ENCODE assay signal across 10 mouse cellular contexts in the genomic region with DNA sequence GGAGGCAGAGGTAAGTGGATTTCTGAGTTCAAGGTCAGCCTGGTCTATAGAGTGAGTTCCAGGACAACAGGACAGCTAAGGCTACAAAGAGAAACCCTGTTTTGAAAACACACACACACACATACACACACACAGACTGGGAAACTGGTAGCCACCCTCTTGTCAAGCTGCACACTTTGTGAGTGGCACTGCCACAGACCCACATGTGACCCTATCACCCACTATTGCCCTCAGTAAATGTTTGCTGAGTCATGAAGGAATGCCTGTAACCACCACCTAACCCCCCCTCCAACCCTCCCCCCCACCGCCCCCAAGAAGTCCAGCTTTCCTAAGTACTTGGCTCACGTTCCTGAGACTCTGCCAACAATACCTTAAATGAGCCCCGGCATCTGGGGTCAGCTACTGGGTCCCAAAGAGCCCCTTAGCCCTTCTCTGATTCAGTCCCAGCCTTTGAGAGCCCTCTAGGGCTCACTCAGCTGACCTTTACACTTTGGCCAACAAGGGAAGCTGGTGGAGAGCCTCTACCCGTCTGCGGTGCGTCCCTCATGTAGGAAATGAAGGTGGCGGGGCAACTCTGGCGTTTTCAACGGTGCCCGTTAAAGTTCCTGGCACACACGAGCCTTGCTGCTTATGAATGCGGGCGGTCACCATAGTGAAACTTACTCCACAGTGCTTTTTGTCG. TPM values are rescaled to one million over a fixed set of nuclear protein-coding genes. Genes with fewer than 3 reads are reported as not detected.
DNase-seq lines count a peak whose midpoint lies in the region; ATAC-seq and TF ChIP-seq lines count a peak whose summit lies in the region.
"Had no signal": no experiment of that assay in that cellular context is flagged by ENCODE, and none has a peak within 500 bp of the region (broad histone marks: within the 10 kb centered on the region; RNA-seq: fewer than 3 reads in every experiment).

No protein-coding gene starts in this region.

- TF ChIP-seq CTCF in hindbrain, postnatal 0 days (IDR thresholded peaks at IDR 0.05; ENCODE audit: low read depth): no peak
- no peak for TF ChIP-seq CTCF in brain, embryonic 14.5 days (IDR thresholded peaks at IDR 0.05; ENCODE audit: borderline replicate concordance, extremely low read depth, insufficient read depth, insufficient read length)
- no peak for TF ChIP-seq CTCF in lung, postnatal 0 days (IDR thresholded peaks at IDR 0.05)

- H3K4me1 ChIP-seq in hindbrain, postnatal 0 days (ENCODE audit: insufficient read depth, low read length): peaks cover 12% of the 10 kb centered on the region
- peaks cover 14% of the 10 kb centered on the region for H3K4me1 ChIP-seq in hindbrain, embryonic 16.5 days (ENCODE audit: control insufficient read depth, insufficient read depth, low read depth, low read length)
- peaks cover 28% of the 10 kb centered on the region; the same call in 1 of the 2 replicates for H3K4me1 ChIP-seq in lung, postnatal 0 days (ENCODE audit: insufficient read depth, low read depth, low read length)

- peak overlapping the region; percentile 65; the same call in 1 of the 2 replicates for H3K27ac ChIP-seq in hindbrain, postnatal 0 days
- H3K27ac ChIP-seq in hindbrain, embryonic 16.5 days (ENCODE audit: low read depth, low read length): no peak overlapping the region; the same call in 1 of the 2 replicates
- peak overlapping the region; percentile 88 for H3K27ac ChIP-seq in lung, postnatal 0 days (ENCODE audit: low read length)
- H3K27ac ChIP-seq: liver, embryonic 13.5 days had no signal

- 29% methylated on average over 14 of the region's 14 CpGs for WGBS in hindbrain, postnatal 0 days
- WGBS in hindbrain, embryonic 16.5 days: 56% methylated on average over 14 of the region's 14 CpGs
- WGBS in lung, postnatal 0 days: 49% methylated on average over 14 of the region's 14 CpGs

- H3K27me3 ChIP-seq in hindbrain, postnatal 0 days (ENCODE audit: insufficient read depth, low read length): no peaks in the 10 kb centered on the region
- H3K27me3 ChIP-seq in hindbrain, embryonic 16.5 days (replicated peaks; ENCODE audit: control insufficient read depth, insufficient read depth, low read length): peaks cover 2% of the 10 kb centered on the region; the same call in 1 of the 2 replicates
- no peaks in the 10 kb centered on the region for H3K27me3 ChIP-seq in lung, postnatal 0 days (replicated peaks; ENCODE audit: insufficient read depth, low read length)

- peak; percentile 63; the same call in 1 of the 2 replicates for TF ChIP-seq EP300 in lung, postnatal 0 days (IDR thresholded peaks at IDR 0.05)

- no peak overlapping the region; the same call in 1 of the 2 replicates for H3K4me2 ChIP-seq in hindbrain, postnatal 0 days (ENCODE audit: low read depth, low read length)
- H3K4me2 ChIP-seq in hindbrain, embryonic 16.5 days (ENCODE audit: low read length): no peak overlapping the region
- no peak overlapping the region for H3K4me2 ChIP-seq in lung, postnatal 0 days (replicated peaks; ENCODE audit: low read depth, low read length)
- H3K4me2 ChIP-seq: hindbrain, embryonic 14.5 days; liver, embryonic 13.5 days had no signal

- H3K9me3 ChIP-seq in hindbrain, postnatal 0 days (ENCODE audit: low read length): no peaks in the 10 kb centered on the region
- no peaks in the 10 kb centered on the region for H3K9me3 ChIP-seq in hindbrain, embryonic 16.5 days (ENCODE audit: control insufficient read depth, low read length)
- H3K9me3 ChIP-seq in lung, postnatal 0 days (ENCODE audit: low read length): no peaks in the 10 kb centered on the region
- H3K9me3 ChIP-seq: liver, embryonic 13.5 days had no signal

- H3K36me3 ChIP-seq in hindbrain, postnatal 0 days (ENCODE audit: insufficient read depth, low read length): no peaks in the 10 kb centered on the region
- H3K36me3 ChIP-seq in hindbrain, embryonic 16.5 days (ENCODE audit: control insufficient read depth, insufficient read depth, low read length): no peaks in the 10 kb centered on the region
- H3K36me3 ChIP-seq in lung, postnatal 0 days (ENCODE audit: insufficient read depth, low read length): no peaks in the 10 kb centered on the region
- H3K36me3 ChIP-seq: liver, embryonic 13.5 days had no signal

- no peak overlapping the region for H3K4me3 ChIP-seq in hindbrain, postnatal 0 days (ENCODE audit: low read length)
- H3K4me3 ChIP-seq in hindbrain, embryonic 16.5 days (ENCODE audit: low read length): no peak overlapping the region
- no peak overlapping the region for H3K4me3 ChIP-seq in lung, postnatal 0 days (ENCODE audit: low read depth, low read length)
- H3K4me3 ChIP-seq: liver, embryonic 13.5 days had no signal

- H3K9ac ChIP-seq in hindbrain, postnatal 0 days (replicated peaks; ENCODE audit: low read length): no peak overlapping the region
- no peak overlapping the region for H3K9ac ChIP-seq in hindbrain, embryonic 16.5 days (ENCODE audit: low read depth, low read length)
- H3K9ac ChIP-seq in lung, postnatal 0 days (replicated peaks; ENCODE audit: low read depth): no peak overlapping the region
- H3K9ac ChIP-seq: hindbrain, embryonic 14.5 days; liver, embryonic 13.5 days had no signal

- ATAC-seq in hindbrain, postnatal 0 days: no peak
- no peak for ATAC-seq in hindbrain, embryonic 16.5 days
- ATAC-seq in lung, postnatal 0 days: peak; percentile 18

- peak; percentile 68 for DNase-seq in cerebellum, adult 9-10 months
- DNase-seq in cerebellum, adult 11 months: no peak
- peak; percentile 20 for DNase-seq in hindbrain, postnatal 0 days (ENCODE audit: low spot score)
- peak; percentile 27 for DNase-seq in brain, embryonic 14.5 days (ENCODE audit: low read depth)
- DNase-seq in lung, postnatal 0 days (ENCODE audit: low spot score): peak; percentile 73
- no peak for DNase-seq in frontal cortex, postnatal 10 days (ENCODE audit: low spot score in 2 of 2)
- DNase-seq in c-Kit-positive CD71-positive TER-119-positive erythroid progenitor cells, embryonic 14.5 days (ENCODE audit: low spot score): no peak
- DNase-seq: liver, embryonic 13.5 days had no signal

- TF ChIP-seq POLR2A in brain, embryonic 14.5 days (IDR thresholded peaks at IDR 0.05; ENCODE audit: borderline replicate concordance, extremely low read depth, insufficient read depth, insufficient read length, poor library complexity, severe bottlenecking): no peak

RNA-seq across cellular contexts. Expression of a gene that starts 19.9 kb away (rescaled TPM):
- total RNA-seq in hindbrain, postnatal 0 days (2014; rRNA removed): 12.9 and 13.9 TPM in 2 replicates
- polyA plus RNA-seq in hindbrain, postnatal 0 days (2015; fragmentation: Nextera tagmentation; extraction: Ambion mirVana): 14.0 and 14.5 TPM in 2 replicates
- 15.7 and 18.4 TPM in 2 replicates for polyA plus RNA-seq in hindbrain, embryonic 16.5 days (2015; fragmentation: Nextera tagmentation; extraction: Ambion mirVana)
- 15.4 and 15.7 TPM in 2 replicates for polyA plus RNA-seq in brain, embryonic 14.5 days (2012; rRNA removed)
- polyA plus RNA-seq in lung, postnatal 0 days (2015; fragmentation: Nextera tagmentation; extraction: Ambion mirVana): 24.8 and 30.0 TPM in 2 replicates

RNA-seq across cellular contexts. Expression of a gene that starts 33.0 kb away (rescaled TPM):
- 29.0 and 29.7 TPM in 2 replicates for total RNA-seq in hindbrain, postnatal 0 days (2014; rRNA removed)
- polyA plus RNA-seq in hindbrain, postnatal 0 days (2015; fragmentation: Nextera tagmentation; extraction: Ambion mirVana): 102 and 110 TPM in 2 replicates
- polyA plus RNA-seq in hindbrain, embryonic 16.5 days (2015; fragmentation: Nextera tagmentation; extraction: Ambion mirVana): 118 and 122 TPM in 2 replicates
- polyA plus RNA-seq in brain, embryonic 14.5 days (2012; rRNA removed): 85.1 and 103 TPM in 2 replicates
- 80.3 and 88.8 TPM in 2 replicates for polyA plus RNA-seq in lung, postnatal 0 days (2015; fragmentation: Nextera tagmentation; extraction: Ambion mirVana)

RNA-seq across cellular contexts. Expression of a gene that starts 33.4 kb away (rescaled TPM):
- 536 and 538 TPM in 2 replicates for total RNA-seq in hindbrain, postnatal 0 days (2014; rRNA removed)
- 298 and 299 TPM in 2 replicates for polyA plus RNA-seq in hindbrain, postnatal 0 days (2015; fragmentation: Nextera tagmentation; extraction: Ambion mirVana)
- 333 and 346 TPM in 2 replicates for polyA plus RNA-seq in hindbrain, embryonic 16.5 days (2015; fragmentation: Nextera tagmentation; extraction: Ambion mirVana)
- polyA plus RNA-seq in brain, embryonic 14.5 days (2012; rRNA removed): 262 and 283 TPM in 2 replicates
- 89.2 and 90.8 TPM in 2 replicates for polyA plus RNA-seq in lung, postnatal 0 days (2015; fragmentation: Nextera tagmentation; extraction: Ambion mirVana)

RNA-seq across cellular contexts. Expression of a gene that starts 36.5 kb away (rescaled TPM):
- 62.5 and 64.1 TPM in 2 replicates for total RNA-seq in hindbrain, postnatal 0 days (2014; rRNA removed)
- 27.8 and 30.4 TPM in 2 replicates for polyA plus RNA-seq in hindbrain, postnatal 0 days (2015; fragmentation: Nextera tagmentation; extraction: Ambion mirVana)
- polyA plus RNA-seq in hindbrain, embryonic 16.5 days (2015; fragmentation: Nextera tagmentation; extraction: Ambion mirVana): 22.9 and 23.1 TPM in 2 replicates
- polyA plus RNA-seq in brain, embryonic 14.5 days (2012; rRNA removed): 35.5 and 38.0 TPM in 2 replicates
- polyA plus RNA-seq in lung, postnatal 0 days (2015; fragmentation: Nextera tagmentation; extraction: Ambion mirVana): 38.6 and 44.0 TPM in 2 replicates

Comparison
In these comparisons a context has a peak if more than half of its experiments do, and no peak if none do; other contexts are left out.
1. DNase-seq: peak in cerebellum, adult 9-10 months (single experiment), hindbrain, postnatal 0 days (single experiment), brain, embryonic 14.5 days (single experiment) and lung, postnatal 0 days (single experiment); none in cerebellum, adult 11 months (single experiment), frontal cortex, postnatal 10 days (0 of 2) and c-Kit-positive CD71-positive TER-119-positive erythroid progenitor cells, embryonic 14.5 days (single experiment).